Mouse (Mus musculus) bone marrow, adult 2 months (tissue): ENCODE data around the gene Il17rb. TPM values are rescaled to one million over a fixed set of nuclear protein-coding genes. Genes with fewer than 3 reads are reported as not detected.

Experiments
- H3K27ac ChIP-seq: fragments of 200-500 bp; 2 replicates; pipeline ENCODE4 v1.5.1; 2012; ENCODE audit warnings: low read depth, mild to moderate bottlenecking, control low read depth, inconsistent platforms, low read length; ENCODE audit not compliant: control insufficient read depth, poor library complexity, insufficient read depth
- H3K4me1 ChIP-seq: fragments of 200-500 bp; 2 replicates; pipeline ENCODE4 v1.6.1; 2011; ENCODE audit warnings: low read length; ENCODE audit not compliant: control insufficient read depth, insufficient read depth
- H3K4me3 ChIP-seq: fragments of 200-500 bp; replicated peaks from 2 replicates; pipeline ENCODE3; 2011; ENCODE audit warnings: mild to moderate bottlenecking, low read depth, low read length, control low read depth; ENCODE audit not compliant: control insufficient read depth
- CTCF ChIP-seq: fragments of 200-500 bp; IDR thresholded peaks from 2 replicates; pipeline ENCODE4 v1.5.1; 2011; ENCODE audit warnings: low read length, control low read depth; ENCODE audit not compliant: control insufficient read depth, insufficient read depth
- POLR2A ChIP-seq: fragments of 200-500 bp; IDR thresholded peaks from 2 replicates; pipeline ENCODE4 v1.6.1; 2011; ENCODE audit warnings: low read depth, mild to moderate bottlenecking, control low read depth, low read length, borderline replicate concordance; ENCODE audit not compliant: control insufficient read depth
- WGBS: fragments of 180-500 bp; shearing (Covaris S2); methylation state at CpG from one replicate; pipeline ENCODE4 v1.1.7; 2018; 5-methylcytosine and 5-hydroxymethylcytosine counted together
- polyA plus RNA-seq: library from polyadenylated mRNA; stranded (reverse); fragments of >200 nt; gene quantifications from 2 replicates; pipeline ENCODE4 v1.2.4, GENCODE M21; 2011; ENCODE audit warnings: low replicate concordance; ENCODE audit not compliant: missing spikeins, insufficient read depth, insufficient read length

Il17rb gene
- 7.8 TPM in 1 of 2 replicates, not detected in the other for polyA plus RNA-seq

- no peak for TF ChIP-seq POLR2A
- TF ChIP-seq CTCF: no peak
- Histone ChIP-seq H3K4me1 (no peaks in the 10 kb centered on the region), H3K4me3 (peak within 1 kb of the TSS; percentile 45), H3K27ac (peak within 1 kb of the TSS; percentile 37)
- 5% methylated on average over 53 of the region's 54 CpGs for WGBS
Observed at GRCm38 (mm10) chr14:30008733-30009575, at the start of gene Il17rb, which contains the start of gene Chdh. TSS of gene Il17rb (minus strand) at chr14:30008896. TSS of gene Chdh (plus strand) at chr14:30009023.

- no peaks in the 10 kb centered on the region for H3K4me1 ChIP-seq
- no peak overlapping the region for H3K4me3 ChIP-seq
- no peak overlapping the region for H3K27ac ChIP-seq
- WGBS: 67% methylated on average over 13 of the region's 13 CpGs
- TF ChIP-seq POLR2A: no peak
Observed at GRCm38 (mm10) chr14:30056031-30056766, 47.5 kb upstream of the Il17rb start.

DNA sequence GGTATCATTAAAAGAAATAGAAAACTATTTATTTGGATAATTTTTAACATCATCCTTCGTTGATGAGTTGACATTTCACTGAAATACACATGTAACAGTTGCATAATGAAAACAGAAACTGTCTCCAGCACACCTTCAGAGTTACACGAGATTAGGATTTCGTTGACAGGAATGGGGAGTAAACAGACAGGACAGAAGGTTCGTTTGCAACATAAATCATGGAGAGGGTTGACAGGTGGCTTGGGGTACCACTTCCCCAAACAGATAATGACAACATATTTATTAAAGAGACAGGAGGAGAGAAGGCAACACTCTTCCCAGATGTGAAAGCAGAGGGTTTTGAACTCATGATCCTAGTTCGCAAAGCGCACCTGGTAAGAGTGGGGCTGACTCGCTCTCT lies 46.2 kb upstream of the Il17rb start:
- Histone ChIP-seq H3K27ac (no peak overlapping the region), H3K4me3 (no peak overlapping the region), H3K4me1 (no peaks in the 10 kb centered on the region)
- TF ChIP-seq POLR2A (no peak), CTCF (no peak)
- WGBS: 41% methylated on average over 7 of the region's 7 CpGs

DNA sequence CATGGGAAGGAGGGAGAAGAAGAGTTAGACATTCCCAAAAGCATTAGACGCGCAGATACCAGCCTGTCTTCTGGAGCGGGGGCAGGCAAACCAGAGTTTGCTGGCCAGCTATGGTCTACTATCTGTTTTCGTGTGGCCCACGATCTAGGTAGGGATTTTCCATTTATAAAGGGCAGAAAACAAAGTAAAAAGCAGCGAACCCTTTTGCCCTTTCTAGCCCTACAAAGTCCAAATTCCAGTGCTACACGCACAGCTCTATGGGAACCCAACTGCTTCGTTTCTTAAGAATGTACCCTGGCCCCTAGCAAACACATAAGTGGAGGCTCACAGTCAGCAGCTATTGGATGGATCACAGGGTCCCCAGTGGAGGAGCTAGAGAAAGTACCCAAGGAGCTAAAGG lies 41.6 kb upstream of the Il17rb start:
- H3K27ac ChIP-seq: no peak overlapping the region
- H3K4me1 ChIP-seq: no peaks in the 10 kb centered on the region
- 83% methylated on average over 8 of the region's 8 CpGs for whole genome bisulfite sequencing
- H3K4me3 ChIP-seq: no peak overlapping the region
- TF ChIP-seq CTCF: no peak
- TF ChIP-seq POLR2A: no peak

GRCm38 (mm10) chr14:30048049-30048448 lies 39.4 kb upstream of the Il17rb start:
- Histone ChIP-seq H3K4me1 (peaks cover 3% of the 10 kb centered on the region), H3K4me3 (no peak overlapping the region), H3K27ac (no peak overlapping the region)
- WGBS: 69% methylated on average over 3 of the region's 3 CpGs
- TF ChIP-seq POLR2A (no peak), CTCF (peak; percentile 21; the same call in 1 of the 2 replicates)

GRCm38 (mm10) chr14:30046976-30047375 lies 38.3 kb upstream of the Il17rb start:
- H3K4me1 ChIP-seq: peaks cover 3% of the 10 kb centered on the region
- H3K4me3 ChIP-seq: no peak overlapping the region
- 78% methylated on average over 4 of the region's 4 CpGs for WGBS
- TF ChIP-seq CTCF (no peak), POLR2A (no peak)
- H3K27ac ChIP-seq: no peak overlapping the region

GRCm38 (mm10) chr14:30045704-30046220 lies 37.1 kb upstream of the Il17rb start:
- no peak overlapping the region for H3K27ac ChIP-seq
- H3K4me3 ChIP-seq: no peak overlapping the region
- WGBS: 83% methylated on average over 8 of the region's 8 CpGs
- H3K4me1 ChIP-seq: peaks cover 3% of the 10 kb centered on the region
- TF ChIP-seq CTCF: no peak
- no peak for TF ChIP-seq POLR2A

DNA sequence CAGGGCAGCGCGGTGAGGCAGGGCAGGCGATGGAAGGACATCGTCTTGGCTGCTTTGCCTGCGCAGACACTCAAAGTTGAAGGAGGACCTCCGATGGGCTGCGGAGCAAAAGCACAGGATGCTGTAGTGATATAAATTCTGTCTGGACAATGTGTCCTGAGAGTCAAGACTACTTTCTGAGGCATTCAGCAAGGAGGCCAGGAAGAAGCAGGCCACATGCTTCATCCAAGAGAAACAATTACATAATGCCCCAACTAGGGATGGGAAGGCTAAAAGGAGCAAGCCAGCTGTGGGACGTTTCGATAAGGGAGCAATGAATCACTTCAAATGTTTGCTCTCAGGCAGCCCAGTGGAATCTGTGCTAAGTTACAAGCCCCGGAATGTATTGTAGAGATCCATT lies 36.5 kb upstream of the Il17rb start:
- 88% methylated on average over 10 of the region's 10 CpGs for WGBS
- Histone ChIP-seq H3K4me1 (peaks cover 3% of the 10 kb centered on the region), H3K27ac (no peak overlapping the region), H3K4me3 (no peak overlapping the region)
- TF ChIP-seq POLR2A (no peak), CTCF (no peak)
